Mouse (Mus musculus): ENCODE measurements around the gene D430041D05Rik. TPM values are rescaled to one million over a fixed set of nuclear protein-coding genes. Genes with fewer than 3 reads are reported as not detected.
"Not testable (repeated sequence)": the region's sequence is repeated elsewhere in the genome, so short reads cannot be mapped to it uniquely, and the experiment has no call there.

Gene D430041D05Rik
- polyA plus RNA-seq, 1 experiment from 2014 or later, result 11.8 TPM

- Histone ChIP-seq H3K4me1 (no peaks in the 10 kb centered on the region), H3K9me3 (no peaks in the 10 kb centered on the region), H3K9ac (replicated peaks) (no peak overlapping the region), H3K4me2 (replicated peaks) (no peak overlapping the region), H3K36me3 (no peaks in the 10 kb centered on the region), H3K4me3 (no peak overlapping the region), H3K27me3 (peaks cover 9% of the 10 kb centered on the region; the same call in 1 of the 2 replicates), H3K27ac (replicated peaks) (no peak overlapping the region)
- 63% methylated on average over 6 of the region's 6 CpGs for WGBS
- ATAC-seq (replicated peaks), result no peak
Observed at GRCm38 (mm10) chr2:104120312-104120711, 290.5 kb downstream of the D430041D05Rik start.

- ATAC-seq (replicated peaks), result no peak
- no peaks in the 10 kb centered on the region for H3K4me1 ChIP-seq
- H3K27ac ChIP-seq (replicated peaks), result no peak overlapping the region
- WGBS, result 69% methylated on average over 1 of the region's 1 CpGs
- H3K4me2 ChIP-seq (replicated peaks), result no peak overlapping the region
- H3K36me3 ChIP-seq, result no peaks in the 10 kb centered on the region
- H3K4me3 ChIP-seq, result no peak overlapping the region
- H3K9me3 ChIP-seq, result no peaks in the 10 kb centered on the region
- peaks cover 6% of the 10 kb centered on the region; the same call in 1 of the 2 replicates for H3K27me3 ChIP-seq
- no peak overlapping the region for H3K9ac ChIP-seq (replicated peaks)
Observed at GRCm38 (mm10) chr2:104119097-104119496, 291.7 kb downstream of the D430041D05Rik start.

GRCm38 (mm10) chr2:104117173-104117572 is 293.6 kb downstream of the D430041D05Rik start:
- H3K36me3 ChIP-seq; H3K4me3 ChIP-seq; H3K4me2 ChIP-seq (replicated peaks); H3K9me3 ChIP-seq; H3K27ac ChIP-seq (replicated peaks); ATAC-seq (replicated peaks); H3K27me3 ChIP-seq; H3K9ac ChIP-seq (replicated peaks); H3K4me1 ChIP-seq: not testable (repeated sequence)

GRCm38 (mm10) chr2:104114898-104115297 is 295.9 kb downstream of the D430041D05Rik start:
- no peak for ATAC-seq (replicated peaks)
- WGBS, result 60% methylated on average over 3 of the region's 3 CpGs
- Histone ChIP-seq H3K27me3 (no peaks in the 10 kb centered on the region), H3K9me3 (no peaks in the 10 kb centered on the region), H3K9ac (replicated peaks) (no peak overlapping the region), H3K4me1 (no peaks in the 10 kb centered on the region), H3K27ac (replicated peaks) (no peak overlapping the region), H3K4me2 (replicated peaks) (no peak overlapping the region), H3K4me3 (no peak overlapping the region), H3K36me3 (no peaks in the 10 kb centered on the region)

- not testable (repeated sequence) for H3K9ac ChIP-seq (replicated peaks); H3K36me3 ChIP-seq; H3K4me1 ChIP-seq; H3K27ac ChIP-seq (replicated peaks); ATAC-seq (replicated peaks); H3K4me2 ChIP-seq (replicated peaks); H3K27me3 ChIP-seq; H3K9me3 ChIP-seq; H3K4me3 ChIP-seq
Observed at GRCm38 (mm10) chr2:104113563-104113962, 297.2 kb downstream of the D430041D05Rik start.

GRCm38 (mm10) chr2:104111170-104111797 is 299.5 kb downstream of the D430041D05Rik start:
- H3K4me1 ChIP-seq; ATAC-seq (replicated peaks); H3K9ac ChIP-seq (replicated peaks); H3K9me3 ChIP-seq; H3K27me3 ChIP-seq; H3K36me3 ChIP-seq; H3K4me3 ChIP-seq; H3K4me2 ChIP-seq (replicated peaks); H3K27ac ChIP-seq (replicated peaks): not testable (repeated sequence)
- WGBS, result no CpG with 5 or more reads among the region's 1 CpGs

GRCm38 (mm10) chr2:104110031-104110430 is 300.8 kb downstream of the D430041D05Rik start:
- WGBS, result 88% methylated on average over 4 of the region's 4 CpGs
- Histone ChIP-seq H3K27ac (replicated peaks) (no peak overlapping the region), H3K27me3 (no peaks in the 10 kb centered on the region)

GRCm38 (mm10) chr2:104109528-104109927 is 301.3 kb downstream of the D430041D05Rik start:
- Histone ChIP-seq H3K27me3 (no peaks in the 10 kb centered on the region), H3K36me3 (no peaks in the 10 kb centered on the region), H3K9ac (replicated peaks) (no peak overlapping the region), H3K27ac (replicated peaks) (no peak overlapping the region), H3K4me1 (no peaks in the 10 kb centered on the region), H3K9me3 (no peaks in the 10 kb centered on the region), H3K4me2 (replicated peaks) (no peak overlapping the region), H3K4me3 (no peak overlapping the region)
- 75% methylated on average over 2 of the region's 2 CpGs for WGBS
- no peak for ATAC-seq (replicated peaks)

More at GRCm38 (mm10) chr2:104110031-104110430, 300.8 kb downstream of the D430041D05Rik start:
- Histone ChIP-seq H3K9me3 (no peaks in the 10 kb centered on the region), H3K4me1 (no peaks in the 10 kb centered on the region), H3K9ac (replicated peaks) (no peak overlapping the region), H3K4me3 (no peak overlapping the region), H3K4me2 (replicated peaks) (no peak overlapping the region), H3K36me3 (no peaks in the 10 kb centered on the region)
- no peak for ATAC-seq (replicated peaks)

GRCm38 (mm10) chr2:104109021-104109420 is 301.8 kb downstream of the D430041D05Rik start:
- ATAC-seq (replicated peaks); H3K4me2 ChIP-seq (replicated peaks); H3K4me3 ChIP-seq; H3K9me3 ChIP-seq; H3K4me1 ChIP-seq; H3K36me3 ChIP-seq; H3K27ac ChIP-seq (replicated peaks); H3K9ac ChIP-seq (replicated peaks); H3K27me3 ChIP-seq: not testable (repeated sequence)
- 96% methylated on average over 2 of the region's 2 CpGs for WGBS

GRCm38 (mm10) chr2:104104800-104105199 is 306.0 kb downstream of the D430041D05Rik start:
- Histone ChIP-seq H3K9ac (replicated peaks) (no peak overlapping the region), H3K27me3 (no peaks in the 10 kb centered on the region), H3K36me3 (no peaks in the 10 kb centered on the region), H3K4me3 (no peak overlapping the region), H3K4me1 (no peaks in the 10 kb centered on the region), H3K27ac (replicated peaks) (no peak overlapping the region), H3K9me3 (no peaks in the 10 kb centered on the region), H3K4me2 (replicated peaks) (no peak overlapping the region)
- no peak for ATAC-seq (replicated peaks)
- 92% methylated on average over 6 of the region's 6 CpGs for WGBS

- H3K36me3 ChIP-seq, result no peaks in the 10 kb centered on the region
- no peaks in the 10 kb centered on the region for H3K9me3 ChIP-seq
- H3K27ac ChIP-seq (replicated peaks), result no peak overlapping the region
- 0 out of 2 replicates have a peak, but pooled peaks cover 6% of the 10 kb centered on the region for H3K4me1 ChIP-seq
- no peak for ATAC-seq (replicated peaks)
- no peak overlapping the region for H3K4me3 ChIP-seq
- H3K9ac ChIP-seq (replicated peaks), result no peak overlapping the region
- no peaks in the 10 kb centered on the region for H3K27me3 ChIP-seq
- no peak overlapping the region for H3K4me2 ChIP-seq (replicated peaks)
- WGBS, result 29% methylated on average over 1 of the region's 1 CpGs
Observed at GRCm38 (mm10) chr2:104099946-104100345, 310.9 kb downstream of the D430041D05Rik start.

- Histone ChIP-seq H3K9ac (replicated peaks) (no peak overlapping the region), H3K9me3 (no peaks in the 10 kb centered on the region), H3K27me3 (no peaks in the 10 kb centered on the region), H3K4me2 (replicated peaks) (no peak overlapping the region), H3K4me3 (no peak overlapping the region), H3K36me3 (no peaks in the 10 kb centered on the region), H3K27ac (replicated peaks) (no peak overlapping the region), H3K4me1 (0 out of 2 replicates have a peak, but pooled peaks cover 6% of the 10 kb centered on the region)
- 96% methylated on average over 2 of the region's 2 CpGs for WGBS
- ATAC-seq (replicated peaks), result no peak
Observed at GRCm38 (mm10) chr2:104099231-104099585, 311.6 kb downstream of the D430041D05Rik start.

Data from forebrain, embryonic 15.5 days (tissue).